8 mouse cellular contexts compared by ENCODE assay signal in the genomic region with DNA sequence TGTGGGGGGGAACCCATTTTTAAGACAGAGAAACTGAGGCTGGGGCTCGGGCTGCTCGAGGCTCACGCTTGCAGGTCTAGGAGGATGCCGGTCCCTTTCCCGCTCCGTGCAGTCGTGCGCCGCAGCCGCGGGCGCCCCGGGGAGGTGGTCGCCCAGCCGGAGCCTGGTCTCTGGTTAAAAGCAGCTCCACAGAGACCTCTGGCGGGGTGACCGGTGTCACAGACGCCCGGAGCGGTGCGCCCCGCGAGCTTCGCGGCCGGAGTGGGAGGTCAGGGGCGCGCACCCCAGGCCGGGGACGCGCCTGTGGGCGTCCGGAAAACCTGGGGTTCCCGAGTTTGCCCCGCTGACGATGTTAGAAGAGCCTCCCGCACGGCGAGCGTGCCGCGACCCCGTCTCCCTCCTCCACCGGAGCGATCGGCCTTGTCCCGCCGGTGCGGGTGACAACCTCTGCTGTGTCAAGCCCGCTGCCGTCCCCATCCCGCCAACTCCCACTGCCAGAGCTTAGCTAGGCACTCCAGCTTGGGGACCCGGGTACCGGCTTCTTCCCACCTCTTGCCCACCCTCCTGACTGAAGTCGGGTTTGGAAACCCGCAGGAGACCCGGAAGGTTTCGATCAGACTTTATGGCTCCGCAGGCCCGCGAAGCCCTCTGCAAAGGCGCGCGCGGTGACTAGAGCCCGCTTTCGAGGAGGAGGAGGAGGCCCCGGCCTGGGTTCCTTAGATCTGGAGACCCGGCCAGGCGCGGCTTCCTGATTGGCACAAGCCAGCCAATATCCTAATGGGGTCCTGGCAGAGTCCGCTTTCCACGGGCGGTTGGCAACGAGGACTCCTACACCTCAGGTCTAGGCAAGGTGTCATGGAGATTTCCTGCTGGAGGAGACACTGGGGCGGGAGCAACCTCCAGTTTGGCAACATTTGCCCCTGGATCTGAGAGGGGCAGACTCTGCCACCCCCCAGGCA. TPM values are rescaled to one million over a fixed set of nuclear protein-coding genes. Genes with fewer than 3 reads are reported as not detected.
DNase-seq lines count a peak whose midpoint lies in the region; ATAC-seq and TF ChIP-seq lines count a peak whose summit lies in the region.

No protein-coding gene starts in this region.

- H3K4me2 ChIP-seq in forebrain, embryonic 11.5 days (ENCODE audit: low read depth, low read length, severe bottlenecking): peak overlapping the region; percentile 100
- H3K4me2 ChIP-seq in lung, embryonic 16.5 days (ENCODE audit: low read depth, low read length): peak overlapping the region; percentile 98

- peak overlapping the region; percentile 87 for H3K4me3 ChIP-seq in bone marrow macrophage, adult 2 months (ENCODE audit: insufficient read depth, low read length)
- H3K4me3 ChIP-seq in forebrain, embryonic 11.5 days (ENCODE audit: low read depth, low read length): peak overlapping the region; percentile 71
- H3K4me3 ChIP-seq in lung, embryonic 16.5 days (ENCODE audit: low read length): peak overlapping the region; percentile 73

- H3K27ac ChIP-seq in bone marrow macrophage, adult 2 months (ENCODE audit: insufficient read depth, low read depth, low read length): no peak overlapping the region
- H3K27ac ChIP-seq in forebrain, embryonic 11.5 days (ENCODE audit: low read depth, low read length): no peak overlapping the region
- H3K27ac ChIP-seq in lung, embryonic 16.5 days (ENCODE audit: low read length): no peak overlapping the region

- under 1% methylated on average over 73 of the region's 76 CpGs for WGBS in forebrain, embryonic 11.5 days
- WGBS in lung, embryonic 16.5 days: under 1% methylated on average over 76 of the region's 76 CpGs

- H3K27me3 ChIP-seq in forebrain, embryonic 11.5 days (ENCODE audit: control insufficient read depth, insufficient read depth, low read length): peaks cover 19% of the 10 kb centered on the region; the same call in 1 of the 2 replicates
- peaks cover 40% of the 10 kb centered on the region for H3K27me3 ChIP-seq in lung, embryonic 16.5 days (ENCODE audit: control insufficient read depth, insufficient read depth, low read depth, low read length)

- peaks cover 2% of the 10 kb centered on the region; the same call in 1 of the 2 replicates for H3K4me1 ChIP-seq in bone marrow macrophage, adult 2 months (ENCODE audit: control insufficient read depth, insufficient read depth, low read length)
- peaks cover 11% of the 10 kb centered on the region for H3K4me1 ChIP-seq in forebrain, embryonic 11.5 days (replicated peaks; ENCODE audit: control insufficient read depth, insufficient read depth, low read length)
- H3K4me1 ChIP-seq in lung, embryonic 16.5 days (replicated peaks; ENCODE audit: control insufficient read depth, insufficient read depth, low read length): peaks cover 23% of the 10 kb centered on the region

- no peaks in the 10 kb centered on the region for H3K9me3 ChIP-seq in forebrain, embryonic 11.5 days (ENCODE audit: control insufficient read depth, low read length)
- H3K9me3 ChIP-seq in lung, embryonic 16.5 days (ENCODE audit: control insufficient read depth, low read length): no peaks in the 10 kb centered on the region

- no peaks in the 10 kb centered on the region for H3K36me3 ChIP-seq in forebrain, embryonic 11.5 days (ENCODE audit: control insufficient read depth, insufficient read depth, low read length)
- no peaks in the 10 kb centered on the region for H3K36me3 ChIP-seq in lung, embryonic 16.5 days (ENCODE audit: control insufficient read depth, insufficient read depth, low read length)

- ATAC-seq in forebrain, embryonic 11.5 days (replicated peaks; ENCODE audit: low FRiP score): no peak; the same call in 1 of the 2 replicates
- peak; percentile 23; the same call in 1 of the 2 replicates for ATAC-seq in lung, embryonic 16.5 days (ENCODE audit: low read depth)

- peak overlapping the region; percentile 73 for H3K9ac ChIP-seq in forebrain, embryonic 11.5 days (ENCODE audit: low read length)
- H3K9ac ChIP-seq in lung, embryonic 16.5 days (ENCODE audit: low read length): peak overlapping the region; percentile 70

- TF ChIP-seq POLR2A in bone marrow macrophage, adult 2 months (IDR thresholded peaks at IDR 0.05; ENCODE audit: borderline replicate concordance, low read depth, low read length): no peak

- no peak for TF ChIP-seq CTCF in bone marrow macrophage, adult 2 months (IDR thresholded peaks at IDR 0.05; ENCODE audit: low read depth, low read length)

- peak; percentile 14 to 15 for DNase-seq in lung, adult 18-20 months
- no peak for DNase-seq in lung, postnatal 25 days (ENCODE audit: low spot score)
- peak; percentile 79 for DNase-seq in forebrain, embryonic 11.5 days (ENCODE audit: low spot score)
- peak; percentile 55 for DNase-seq in induced T-regulatory cell, adult 2 months (ENCODE audit: low read depth)
- peak; percentile 44 for DNase-seq in right cerebral cortex, postnatal 14 days
- no peak for DNase-seq in adipocyte (ENCODE audit: low spot score)

RNA-seq across cellular contexts. Expression of a gene that starts 0.9 kb away (rescaled TPM):
- polyA plus RNA-seq in bone marrow macrophage, adult 2 months (2012; ENCODE audit: insufficient read depth, insufficient read length, missing spikeins): 0.08 and 0.20 TPM in 2 replicates
- polyA plus RNA-seq in forebrain, embryonic 11.5 days (2014; fragmentation: Nextera tagmentation; extraction: Ambion mirVana): 6.5 and 8.4 TPM in 2 replicates
- polyA plus RNA-seq in lung, embryonic 16.5 days (2015; fragmentation: Nextera tagmentation; extraction: Ambion mirVana): 1.6 and 1.9 TPM in 2 replicates

Comparison
In these comparisons a context has a peak if more than half of its experiments do, and no peak if none do; other contexts are left out.
1. DNase-seq: peak in lung, adult 18-20 months (2 of 2), forebrain, embryonic 11.5 days (single experiment), induced T-regulatory cell, adult 2 months (single experiment) and right cerebral cortex, postnatal 14 days (single experiment); none in lung, postnatal 25 days (single experiment) and adipocyte (single experiment).
2. Peak in every context shown above with its lines, with median percentiles within 50 percentile points of each other: H3K4me3 ChIP-seq.